Mouse (Mus musculus) 3134 (cell line): Measurements from ENCODE around the gene Zcchc14.
A peak's percentile ranks its signal among the peaks of the same experiment; 100 is the strongest.

Experiments used
- DNase-seq: peaks from one replicate; pipeline ENCODE4 v3.0.0-alpha.2; 2011; ENCODE audit warnings: low spot score; ENCODE audit not compliant: insufficient read length; ENCODE audit errors: extremely low read depth

Gene Zcchc14

DNA sequence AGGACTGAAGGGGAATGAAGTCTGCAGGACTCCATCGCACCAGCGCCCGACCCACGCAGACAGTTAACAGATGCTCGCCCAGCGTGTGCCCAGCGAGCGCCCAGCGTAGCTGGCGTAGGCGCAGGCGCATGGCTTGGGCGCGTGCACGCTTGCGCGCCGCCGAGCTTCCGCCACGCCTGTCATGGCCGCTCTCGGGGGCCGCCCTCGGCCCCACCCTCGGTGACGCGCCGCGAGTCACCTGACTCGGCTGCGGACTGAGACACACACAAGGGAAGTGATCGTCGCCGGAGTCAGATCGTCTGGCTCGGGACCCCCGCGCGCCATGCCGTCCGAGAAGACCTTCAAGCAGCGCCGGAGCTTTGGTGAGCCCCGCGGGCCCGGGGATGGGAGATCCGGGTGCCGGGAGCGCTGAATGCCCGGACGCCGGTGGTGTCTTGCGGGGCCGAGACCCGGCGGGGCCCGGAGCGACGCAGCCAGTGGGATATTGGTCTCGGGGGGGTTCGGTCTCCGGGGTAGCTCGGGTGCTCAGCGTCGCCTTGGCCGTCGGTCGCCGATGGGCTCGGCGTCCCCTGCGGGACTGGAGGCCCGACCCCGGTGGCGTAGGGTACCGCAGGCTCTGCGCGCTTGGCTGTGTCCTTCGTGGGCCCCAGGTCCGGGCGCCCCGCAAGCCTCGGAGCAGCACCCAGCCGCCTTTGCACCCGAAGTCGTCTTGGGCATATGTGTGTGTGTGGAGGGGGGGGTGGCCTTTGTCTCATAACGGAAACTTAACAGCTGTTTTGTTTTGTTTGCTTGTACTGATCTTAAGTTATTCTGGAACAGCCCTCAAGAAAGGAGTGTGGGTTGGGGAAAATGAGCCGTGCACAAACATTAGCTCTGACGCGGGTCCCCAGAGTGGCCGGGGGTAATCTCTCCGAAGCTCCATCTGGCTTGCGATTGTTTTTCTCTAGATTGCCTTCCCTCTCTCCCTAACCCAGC, 62.2 kb downstream of the Zcchc14 start, which contains the start of gene Map1lc3b:
Gene Map1lc3b (plus strand): TSS at position 159 of the 975 bp plus-strand sequence.
- peak; percentile 94 for DNase-seq

GRCm38 (mm10) chr8:121589205-121589726, 63.4 kb downstream of the Zcchc14 start:
- no peak for DNase-seq

DNA sequence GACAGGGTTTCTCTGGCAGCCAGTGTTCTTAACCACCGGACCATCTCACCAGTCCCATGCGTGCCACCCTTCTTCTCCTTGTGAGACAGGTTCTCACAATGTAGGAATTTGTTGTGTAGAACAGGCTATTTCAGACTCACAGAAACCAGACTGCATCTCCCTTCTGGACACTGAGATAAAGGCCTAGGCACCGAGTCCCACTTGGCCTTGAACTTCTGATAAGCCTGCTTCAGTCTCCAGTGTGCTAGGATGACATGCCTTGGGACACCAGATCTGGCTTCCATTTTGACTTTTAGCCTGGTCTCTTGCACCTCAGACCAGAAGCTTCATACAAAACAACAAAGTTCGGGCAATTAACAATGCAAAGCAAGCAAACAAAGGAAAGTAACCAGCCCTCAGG, 64.0 kb downstream of the Zcchc14 start:
- DNase-seq, result no peak

GRCm38 (mm10) chr8:121585159-121585825, 67.4 kb downstream of the Zcchc14 start:
- DNase-seq, result peak; percentile 99

DNA sequence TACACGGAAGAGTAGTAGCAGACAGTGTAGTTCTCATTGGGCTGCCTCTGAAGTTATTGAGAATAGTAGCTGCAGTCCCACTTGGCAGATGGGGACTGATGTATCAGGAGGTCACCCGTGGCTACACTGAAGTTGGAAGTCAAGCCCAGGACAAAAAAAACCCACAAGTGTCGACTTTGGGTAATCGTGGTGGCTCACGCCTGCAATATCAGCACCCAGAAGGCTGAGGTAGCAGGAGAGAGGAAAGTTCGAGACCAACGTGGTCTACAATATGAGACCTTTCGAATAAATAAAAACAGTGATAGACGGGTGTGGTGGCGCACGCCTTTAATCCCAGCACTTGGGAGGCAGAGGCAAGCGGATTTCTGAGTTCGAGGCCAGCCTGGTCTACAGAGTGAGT, 68.0 kb downstream of the Zcchc14 start:
- DNase-seq, result no peak

GRCm38 (mm10) chr8:121583653-121584052, 69.0 kb downstream of the Zcchc14 start:
- no peak for DNase-seq

GRCm38 (mm10) chr8:121580465-121580864, 72.2 kb downstream of the Zcchc14 start:
- DNase-seq, result peak; percentile 43

DNA sequence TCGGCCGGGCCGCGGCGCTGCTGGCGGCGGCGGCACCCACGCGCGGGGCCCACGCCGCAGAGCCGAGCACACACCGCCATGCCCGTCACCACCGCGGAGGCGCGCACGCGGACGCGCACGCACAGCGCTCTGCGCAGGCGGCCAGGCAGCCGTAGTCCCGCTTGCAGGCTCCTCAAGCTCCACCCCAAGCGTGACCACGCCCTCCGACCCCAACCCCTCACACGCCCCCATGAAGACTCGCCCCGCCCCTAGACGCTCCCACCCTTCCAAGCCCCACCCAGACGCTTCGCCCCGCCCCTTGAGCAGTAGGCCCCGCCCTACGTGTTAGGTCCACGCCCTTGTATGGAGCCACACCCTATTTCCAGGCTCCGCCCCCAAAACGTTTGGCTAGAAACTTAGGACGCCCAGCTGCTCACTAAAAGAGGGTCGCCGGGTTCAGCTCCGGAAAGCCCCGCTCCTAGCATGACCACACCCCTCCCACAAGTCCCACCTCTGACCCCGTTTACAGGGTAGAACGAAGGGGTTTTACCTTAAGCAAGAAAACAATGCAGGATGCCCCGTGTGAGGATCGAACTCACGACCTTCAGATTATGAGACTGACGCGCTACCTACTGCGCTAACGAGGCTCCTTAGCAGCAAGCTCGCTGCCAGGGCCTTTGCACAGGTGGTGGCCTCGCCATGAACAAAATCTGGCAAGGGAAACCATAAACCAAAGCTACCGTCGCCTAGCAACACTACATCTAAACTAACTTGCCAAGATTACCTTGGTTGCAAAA, 73.8 kb downstream of the Zcchc14 start, which contains the start of gene Fbxo31:
Gene Fbxo31 (minus strand): TSS at position 131 of the 776 bp plus-strand sequence.
- peak; percentile 84 for DNase-seq

GRCm38 (mm10) chr8:121577751-121578675, 74.7 kb downstream of the Zcchc14 start:
- DNase-seq, result no peak

DNA sequence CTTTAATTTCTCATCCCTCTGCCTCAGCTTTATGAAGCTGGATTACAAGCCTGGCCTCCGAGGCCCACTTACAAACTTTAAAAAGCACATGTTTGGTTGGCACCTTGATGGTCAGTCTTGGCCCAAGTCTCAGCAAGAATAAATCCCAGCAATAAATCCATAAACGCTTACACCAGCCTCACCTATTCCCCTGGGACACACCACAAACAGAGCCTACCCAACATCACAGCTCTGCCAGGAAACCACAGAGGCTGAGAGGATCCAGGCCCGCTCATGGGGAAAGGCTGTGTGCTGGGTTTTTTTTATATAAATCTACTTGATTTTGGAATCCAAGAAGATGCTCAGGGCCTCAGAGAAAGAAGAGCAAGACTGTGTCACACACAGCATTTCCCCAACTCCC, 77.0 kb downstream of the Zcchc14 start:
- DNase-seq, result peak; percentile 62

GRCm38 (mm10) chr8:121573275-121573674, 79.4 kb downstream of the Zcchc14 start:
- peak; percentile 95 for DNase-seq

GRCm38 (mm10) chr8:121572121-121572520, 80.6 kb downstream of the Zcchc14 start:
- no peak for DNase-seq

DNA sequence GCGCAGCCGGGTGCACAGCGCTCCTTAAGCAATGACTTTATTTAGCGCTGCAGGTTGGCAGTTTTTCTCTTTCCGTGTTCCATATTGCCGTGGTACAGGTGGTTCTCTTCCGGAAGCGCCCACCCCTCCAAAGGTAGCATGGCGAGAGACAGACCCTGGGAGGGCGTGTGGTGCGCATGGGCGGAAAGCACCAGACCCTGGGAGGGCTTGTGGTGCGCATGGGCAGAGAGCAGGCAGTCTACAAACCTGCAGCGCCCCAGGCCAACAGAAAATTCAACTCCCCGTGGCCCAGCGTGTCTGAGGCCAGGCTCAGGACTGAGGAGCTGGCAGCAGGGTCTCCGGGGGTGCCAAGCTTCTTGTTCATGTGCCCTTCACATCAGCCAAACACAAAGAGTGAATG, 81.9 kb downstream of the Zcchc14 start:
- no peak for DNase-seq

DNA sequence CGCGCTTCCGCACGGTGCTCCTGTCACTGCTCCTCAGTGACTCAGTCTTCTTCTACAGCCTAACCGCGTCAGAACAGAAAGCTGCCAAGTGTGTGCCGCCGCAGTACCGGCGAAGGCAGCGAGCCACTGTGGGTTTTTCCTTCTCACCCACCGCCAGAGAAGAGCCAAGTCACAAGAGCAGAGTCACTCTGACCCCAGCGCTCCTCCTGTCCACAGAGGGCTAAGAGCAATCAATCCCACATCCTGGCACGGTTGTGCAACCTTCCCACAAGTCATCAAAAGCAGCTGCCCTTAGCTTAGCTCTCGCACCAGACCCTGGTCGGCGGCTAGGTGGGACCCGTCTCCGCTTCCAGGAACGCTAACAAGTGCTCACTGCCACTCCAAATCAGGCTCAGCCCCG, 82.4 kb downstream of the Zcchc14 start:
- DNase-seq, result peak; percentile 94

DNA sequence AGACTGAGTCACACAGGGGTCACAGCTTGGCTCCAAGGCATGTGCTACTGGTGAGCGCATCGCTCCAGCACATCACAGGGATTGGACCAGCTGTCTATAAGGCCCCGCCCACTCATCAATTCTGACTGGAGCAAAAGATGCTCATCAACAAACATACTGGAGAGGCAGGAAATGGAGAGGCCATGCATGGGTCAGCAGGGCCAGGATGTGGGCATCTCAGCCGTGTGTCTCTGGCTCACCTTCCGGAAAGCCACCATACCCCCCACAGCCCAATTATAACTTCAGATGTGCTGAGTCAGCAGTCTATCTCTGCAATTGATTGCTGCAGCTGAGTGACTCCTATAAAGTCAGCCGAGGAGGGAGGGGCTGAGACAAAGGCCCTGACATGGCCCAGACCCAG, 84.4 kb downstream of the Zcchc14 start:
- peak; percentile 56 for DNase-seq

DNA sequence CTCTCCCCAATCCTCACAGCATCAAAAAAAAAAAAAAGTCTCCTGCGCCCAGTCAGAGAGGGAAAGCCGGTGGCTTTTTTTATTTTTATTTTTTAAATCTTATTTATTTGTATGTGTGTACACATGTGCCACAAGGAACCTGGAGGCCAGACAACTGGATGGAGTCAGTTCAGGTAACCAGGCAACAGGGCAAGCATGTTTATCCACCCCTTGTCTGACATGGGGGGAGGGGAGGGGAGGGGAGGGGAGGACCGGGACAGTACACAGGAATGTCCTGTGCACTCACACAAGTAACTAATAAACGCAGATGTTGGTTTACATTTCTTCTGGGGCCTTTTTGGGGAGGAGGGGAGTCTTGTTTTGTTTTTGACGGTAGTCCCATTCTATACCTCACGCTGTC, 89.0 kb downstream of the Zcchc14 start:
- DNase-seq, result no peak

DNA sequence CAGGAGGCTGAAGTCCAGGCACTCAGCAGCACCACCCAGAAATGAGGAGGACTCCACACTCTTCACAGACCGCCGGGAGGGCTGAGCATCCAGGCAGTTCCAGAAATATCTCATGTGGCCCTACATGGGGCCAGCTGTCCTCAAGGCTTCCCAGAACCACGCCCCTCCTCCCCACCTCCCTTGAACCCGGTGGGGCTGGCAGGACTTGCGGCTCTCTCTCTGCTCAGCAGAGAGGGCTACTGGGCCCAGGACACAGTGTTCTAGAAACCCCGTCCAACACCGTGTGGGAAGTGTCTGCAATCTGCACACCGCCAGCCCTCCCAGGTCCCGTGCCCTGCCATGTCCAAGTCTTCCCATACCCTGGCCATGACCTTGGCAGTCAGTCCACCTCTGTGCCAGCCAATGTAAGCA, 89.8 kb downstream of the Zcchc14 start:
- no peak for DNase-seq

- DNase-seq, result no peak
Measured at GRCm38 (mm10) chr8:121561636-121562345, 90.9 kb downstream of the Zcchc14 start.
